Mouse (Mus musculus) lung, postnatal 10 days (tissue): ENCODE measurements around the gene Hoxb5.
A peak's percentile ranks its signal among the peaks of the same experiment; 100 is the strongest.

Source experiments
- DNase-seq: peaks from one replicate; pipeline ENCODE4 v3.0.0; 2021

Gene Hoxb5

GRCm38 (mm10) chr11:96288455-96289221 lies 14.5 kb upstream of the Hoxb5 start:
- DNase-seq, result no peak

- DNase-seq, result no peak
Measured at GRCm38 (mm10) chr11:96289293-96289692, 13.8 kb upstream of the Hoxb5 start.

GRCm38 (mm10) chr11:96289837-96290236 lies 13.3 kb upstream of the Hoxb5 start:
- DNase-seq, result no peak

- no peak for DNase-seq
Measured at GRCm38 (mm10) chr11:96290705-96291355, 12.3 kb upstream of the Hoxb5 start.

GRCm38 (mm10) chr11:96291681-96292564 lies 11.2 kb upstream of the Hoxb5 start, which contains the start of gene Hoxb6:
TSS of gene Hoxb6 (plus strand) at chr11:96292476.
- no peak for DNase-seq

GRCm38 (mm10) chr11:96292565-96293301 lies 10.4 kb upstream of the Hoxb5 start:
- no peak for DNase-seq

GRCm38 (mm10) chr11:96293302-96293921 lies 9.7 kb upstream of the Hoxb5 start:
- no peak for DNase-seq

- peak; percentile 92 for DNase-seq
Measured at GRCm38 (mm10) chr11:96294245-96295091, 8.7 kb upstream of the Hoxb5 start.

- DNase-seq, result no peak
Measured at GRCm38 (mm10) chr11:96295092-96295835, 7.9 kb upstream of the Hoxb5 start.

- DNase-seq, result no peak
Measured at GRCm38 (mm10) chr11:96296997-96297396, 6.1 kb upstream of the Hoxb5 start.

- DNase-seq, result no peak
Measured at GRCm38 (mm10) chr11:96297428-96297827, 5.7 kb upstream of the Hoxb5 start.

- no peak for DNase-seq
Measured at GRCm38 (mm10) chr11:96297968-96298635, 5.0 kb upstream of the Hoxb5 start.

GRCm38 (mm10) chr11:96298895-96299667 lies 4.1 kb upstream of the Hoxb5 start:
- DNase-seq, result peak; percentile 75

- DNase-seq, result no peak
Measured at GRCm38 (mm10) chr11:96299781-96300180, 3.4 kb upstream of the Hoxb5 start.

GRCm38 (mm10) chr11:96300354-96301063 lies 2.6 kb upstream of the Hoxb5 start:
- DNase-seq, result peak; percentile 58

- DNase-seq, result no peak
Measured at GRCm38 (mm10) chr11:96301064-96301431, 2.1 kb upstream of the Hoxb5 start.

- peak; percentile 82 for DNase-seq
Measured at GRCm38 (mm10) chr11:96301837-96302236, 1.3 kb upstream of the Hoxb5 start.

GRCm38 (mm10) chr11:96302381-96303150 lies 570 bp upstream of the Hoxb5 start:
- no peak for DNase-seq
